Mouse (Mus musculus) MN1 (cell line): ENCODE results near the gene Mras.

Experiments
- DNase-seq: peaks from one replicate; pipeline ENCODE4 v3.0.0-alpha.2; 2016; ENCODE audit warnings: low spot score

Mras gene

GRCm38 (mm10) chr9:99411785-99412184, 25.4 kb downstream of the Mras start:
- DNase-seq = no peak

DNA sequence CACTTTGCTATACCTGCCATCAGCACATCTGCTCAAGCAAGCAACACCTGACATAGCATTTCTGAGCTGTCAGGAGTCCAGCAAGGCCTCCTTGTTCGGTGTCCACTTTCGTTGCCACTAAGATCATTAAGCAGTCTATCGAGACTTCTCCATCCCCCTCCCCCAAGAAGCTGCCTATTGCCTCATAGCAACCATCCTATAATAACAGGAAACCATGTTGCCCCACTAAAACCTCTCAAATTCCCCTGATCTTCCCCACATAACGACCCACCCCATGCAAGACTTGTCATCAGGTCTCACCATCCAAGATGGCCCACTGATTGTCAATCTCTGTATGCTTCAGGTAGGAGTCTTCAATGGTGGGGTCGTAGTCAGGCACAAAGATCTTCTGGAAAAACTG, 26.1 kb downstream of the Mras start:
- DNase-seq = no peak

DNA sequence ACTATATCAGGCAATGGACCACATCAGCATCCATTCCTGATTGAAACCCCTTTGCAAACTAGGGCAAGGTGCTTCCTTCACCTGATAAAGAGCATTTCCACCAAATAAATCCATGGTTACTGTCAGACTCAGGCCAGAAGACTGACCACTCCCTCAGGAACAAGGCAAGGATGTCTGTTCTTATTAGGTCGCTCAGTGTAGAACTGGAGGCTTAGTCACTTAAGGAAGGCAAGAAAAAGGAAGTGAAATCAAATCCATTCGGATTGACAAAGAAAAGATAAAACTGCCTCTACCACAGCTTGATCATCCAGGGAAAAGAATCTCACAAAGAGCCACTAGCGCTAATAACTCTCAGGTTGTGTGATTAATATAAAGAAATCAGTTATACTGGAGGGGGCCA, 27.9 kb downstream of the Mras start:
- no peak for DNase-seq

- DNase-seq = no peak
Measured at GRCm38 (mm10) chr9:99401288-99401974, 35.8 kb downstream of the Mras start.

GRCm38 (mm10) chr9:99400781-99401180, 36.4 kb downstream of the Mras start:
- no peak for DNase-seq

DNA sequence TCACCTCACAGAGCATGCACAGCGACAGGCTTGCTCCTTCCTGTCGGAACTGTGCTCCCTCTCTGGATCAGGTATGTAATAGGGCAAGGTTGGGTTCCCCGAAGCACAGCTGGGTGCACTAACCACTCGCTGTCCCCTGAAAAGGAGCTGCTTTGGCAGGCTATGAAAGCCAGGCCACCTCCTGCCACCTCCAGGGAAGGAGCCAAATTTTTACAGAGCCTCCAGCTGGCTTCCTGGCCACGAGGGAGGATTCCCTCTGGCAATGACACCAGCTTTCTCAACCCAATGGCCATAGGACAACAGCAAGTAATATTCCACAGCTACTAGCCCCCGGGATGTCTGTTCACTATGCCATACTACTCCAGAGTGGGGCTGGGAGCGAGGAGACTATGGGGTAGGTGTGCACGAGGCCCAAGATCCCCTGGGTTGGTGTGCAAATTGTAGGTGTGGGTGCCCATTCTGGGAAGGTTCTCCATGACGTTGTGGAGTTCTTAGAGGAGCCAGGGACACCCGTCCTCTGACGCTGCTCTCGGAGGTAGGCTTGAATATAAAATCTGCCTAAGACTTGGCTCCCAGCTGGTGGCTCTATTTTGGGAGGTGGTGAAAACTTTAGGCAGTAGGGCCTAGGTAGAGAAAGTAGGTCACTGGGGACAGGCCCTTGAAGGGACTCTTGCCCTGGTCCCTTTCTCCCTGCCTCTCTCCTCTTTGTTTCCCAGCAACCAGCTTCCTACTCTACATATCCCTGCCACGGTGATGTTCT, 39.9 kb downstream of the Mras start:
- DNase-seq = no peak

DNA sequence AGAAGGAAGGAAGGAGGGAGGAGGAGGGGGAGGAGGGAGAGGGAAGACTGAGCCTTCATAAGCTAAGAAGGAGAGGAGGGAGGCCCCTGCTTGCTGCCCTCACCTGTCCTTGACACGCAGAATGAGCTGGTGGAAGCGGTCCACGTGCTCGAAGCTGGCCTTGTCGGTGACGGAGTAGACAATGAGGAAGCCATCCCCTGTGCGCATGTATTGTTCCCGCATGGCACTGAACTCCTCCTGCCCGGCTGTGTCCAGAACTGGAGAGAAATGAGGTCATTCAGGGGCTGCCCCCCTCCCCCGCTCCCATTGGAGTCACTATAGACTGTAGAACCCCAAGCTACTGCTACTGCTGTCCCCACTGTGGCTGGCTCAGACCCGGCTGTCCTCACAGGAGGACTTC, 42.8 kb downstream of the Mras start:
- no peak for DNase-seq

- no peak for DNase-seq
Measured at GRCm38 (mm10) chr9:99393146-99393545, 44.0 kb downstream of the Mras start.

DNA sequence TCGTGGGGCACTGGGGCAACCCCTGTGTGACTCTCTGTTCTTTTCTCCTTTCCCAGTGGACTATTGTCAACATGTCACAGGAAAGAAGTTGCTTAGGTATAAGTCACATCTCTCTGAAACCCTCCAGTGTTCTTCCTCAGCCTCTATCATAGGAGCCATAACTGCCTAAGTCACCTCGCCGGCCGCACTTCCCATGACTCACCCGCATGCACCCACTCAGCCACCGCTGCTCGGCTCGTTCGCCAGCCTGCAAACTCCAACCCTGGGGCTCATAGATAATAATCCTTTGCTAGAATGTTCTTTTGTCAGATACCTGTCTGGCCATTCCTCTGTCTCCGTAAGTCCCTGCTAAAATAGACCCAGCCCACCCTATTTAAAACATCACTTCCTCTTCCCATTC, 45.6 kb downstream of the Mras start:
- DNase-seq = no peak

- no peak for DNase-seq
Measured at GRCm38 (mm10) chr9:99390716-99391115, 46.5 kb downstream of the Mras start.

DNA sequence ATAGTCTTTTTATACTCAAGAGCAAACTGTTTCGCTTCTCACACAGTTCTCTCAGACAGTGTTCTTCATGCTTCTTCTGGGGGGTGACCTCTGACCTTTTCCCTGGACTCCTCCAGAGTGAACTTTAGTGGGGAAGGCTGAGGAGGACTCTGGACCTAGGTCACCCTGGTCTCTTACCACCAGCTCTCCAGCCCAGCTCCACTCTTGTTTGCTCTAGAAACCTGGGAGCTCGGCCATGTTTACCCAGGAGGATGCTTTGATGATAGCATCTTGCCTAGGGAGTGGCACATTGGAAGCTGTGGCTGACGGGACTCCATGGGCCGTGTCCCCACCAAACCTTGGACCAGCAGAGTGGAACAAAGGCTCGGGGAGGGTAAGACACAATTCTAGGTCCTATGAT, 47.0 kb downstream of the Mras start:
- DNase-seq = no peak

DNA sequence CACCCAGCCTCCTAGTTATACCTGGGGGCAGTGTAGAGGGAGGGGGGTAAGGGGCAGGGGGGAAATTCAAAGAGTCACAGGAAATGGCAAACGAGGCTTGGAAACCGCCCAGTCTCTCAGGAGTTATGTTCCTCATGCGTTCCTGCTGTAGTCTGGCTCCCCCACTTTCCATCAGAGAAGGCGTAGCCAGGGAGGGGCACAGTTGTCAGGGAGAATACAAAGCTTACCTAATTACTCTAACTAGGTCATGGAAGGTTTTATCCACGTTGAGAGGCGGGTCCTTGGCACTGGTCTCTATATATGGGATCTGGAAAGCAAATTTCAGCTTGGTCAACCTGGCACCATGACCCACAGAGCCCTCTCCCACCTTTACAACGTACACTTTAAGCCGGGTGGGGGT, 47.7 kb downstream of the Mras start:
- no peak for DNase-seq

GRCm38 (mm10) chr9:99388856-99389255, 48.3 kb downstream of the Mras start:
- no peak for DNase-seq

GRCm38 (mm10) chr9:99388078-99388477, 49.1 kb downstream of the Mras start:
- DNase-seq = no peak

DNA sequence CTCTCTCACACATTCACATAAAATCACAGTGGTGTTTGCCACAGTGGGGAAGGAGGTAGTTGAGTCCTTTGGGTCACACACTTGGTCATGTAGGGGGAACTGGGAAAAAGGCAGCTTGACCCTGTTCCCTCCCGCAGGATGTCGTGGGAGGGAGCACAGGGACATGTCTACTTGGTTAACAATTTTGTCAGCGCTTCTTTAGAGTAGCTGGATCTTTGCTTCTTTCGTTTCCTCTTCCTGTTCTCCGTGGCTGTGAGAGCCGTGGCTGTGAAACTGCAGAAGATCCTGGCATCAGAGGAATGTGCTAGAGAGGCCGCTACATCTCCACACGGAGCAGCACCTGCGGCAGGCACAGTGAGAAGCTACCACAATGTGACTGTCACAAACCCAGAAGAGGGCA, 54.6 kb downstream of the Mras start:
- no peak for DNase-seq

GRCm38 (mm10) chr9:99379194-99379593, 58.0 kb downstream of the Mras start:
- DNase-seq = no peak

DNA sequence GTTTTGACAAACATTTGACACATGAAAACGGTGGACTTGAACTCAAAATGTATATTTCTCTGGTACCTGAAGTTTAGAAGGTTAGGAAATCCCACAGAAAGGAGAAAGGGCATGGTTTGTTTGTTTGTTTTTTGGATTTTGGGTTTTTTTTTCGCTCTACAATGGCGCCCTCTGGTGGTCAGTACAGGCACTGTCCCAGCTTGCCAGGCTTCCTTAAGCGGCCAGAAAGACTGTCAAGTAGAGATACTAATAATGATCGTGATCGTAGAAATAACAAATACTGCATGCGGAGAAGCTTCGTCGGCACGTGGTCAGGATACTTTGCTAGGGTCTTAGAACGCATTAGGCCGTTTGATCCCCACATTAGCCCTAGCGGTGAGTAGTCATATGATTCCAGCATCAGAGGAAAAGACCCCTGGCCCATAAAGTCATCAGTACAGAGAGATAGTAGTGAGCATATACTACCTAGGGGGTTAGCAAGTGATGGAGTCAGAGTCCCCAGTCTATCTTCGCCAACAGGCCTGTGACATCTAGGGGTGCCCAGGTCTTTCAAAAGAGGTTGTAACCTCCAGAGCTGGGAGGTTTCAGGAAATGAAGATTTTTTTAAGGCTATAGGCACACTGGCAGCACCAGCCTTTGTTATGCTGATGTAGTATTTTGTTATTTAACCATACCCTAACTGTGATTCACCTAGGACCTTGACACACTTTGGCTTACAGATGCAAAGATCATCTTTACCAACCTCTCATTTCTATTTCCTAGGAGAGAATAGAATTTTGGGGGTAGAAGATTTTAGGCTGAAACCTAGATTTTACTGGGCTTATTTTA, 60.4 kb downstream of the Mras start:
- DNase-seq = peak; percentile 31

DNA sequence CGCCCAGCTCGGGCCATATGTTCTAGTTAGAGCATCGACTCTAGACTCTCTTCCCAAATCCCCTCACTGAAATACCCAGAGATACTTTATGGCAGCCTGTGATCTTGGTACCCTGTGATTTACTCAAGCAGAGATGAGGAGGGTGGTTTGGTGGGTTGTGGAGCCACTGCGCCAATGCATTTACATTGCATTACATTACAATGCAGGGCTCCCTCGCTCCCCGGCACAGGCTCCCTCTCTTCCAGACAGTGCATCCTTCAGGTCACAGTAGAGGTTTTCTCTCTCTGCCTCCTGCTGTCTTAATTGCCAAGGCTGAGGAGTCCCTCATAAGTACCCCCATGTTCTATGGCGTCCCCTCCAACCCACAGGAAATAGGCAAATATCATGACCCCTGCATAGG, 68.8 kb downstream of the Mras start:
- DNase-seq = no peak

GRCm38 (mm10) chr9:99365906-99366305, 71.3 kb downstream of the Mras start:
- DNase-seq = no peak

DNA sequence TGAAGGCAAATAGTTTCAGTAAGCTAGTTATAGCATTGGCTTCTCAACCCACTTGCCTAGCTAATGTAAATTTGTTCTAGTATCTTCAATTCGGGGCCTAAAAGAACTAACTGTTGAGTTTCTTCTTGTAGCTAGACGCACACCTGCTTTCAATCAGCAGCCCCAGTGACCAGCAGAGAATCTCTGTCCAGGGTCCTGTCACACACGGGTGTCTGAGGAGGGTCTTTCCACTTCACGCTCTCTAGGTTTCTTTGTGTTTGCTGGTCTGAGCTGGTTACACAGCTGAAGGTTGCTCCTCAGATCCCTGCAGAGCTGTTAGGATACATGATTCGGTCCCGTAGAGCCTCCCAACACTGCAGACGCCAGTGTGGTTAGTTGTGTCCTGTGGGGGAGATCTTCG, 74.1 kb downstream of the Mras start:
- no peak for DNase-seq

GRCm38 (mm10) chr9:99361946-99362345, 75.2 kb downstream of the Mras start:
- DNase-seq = no peak

DNA sequence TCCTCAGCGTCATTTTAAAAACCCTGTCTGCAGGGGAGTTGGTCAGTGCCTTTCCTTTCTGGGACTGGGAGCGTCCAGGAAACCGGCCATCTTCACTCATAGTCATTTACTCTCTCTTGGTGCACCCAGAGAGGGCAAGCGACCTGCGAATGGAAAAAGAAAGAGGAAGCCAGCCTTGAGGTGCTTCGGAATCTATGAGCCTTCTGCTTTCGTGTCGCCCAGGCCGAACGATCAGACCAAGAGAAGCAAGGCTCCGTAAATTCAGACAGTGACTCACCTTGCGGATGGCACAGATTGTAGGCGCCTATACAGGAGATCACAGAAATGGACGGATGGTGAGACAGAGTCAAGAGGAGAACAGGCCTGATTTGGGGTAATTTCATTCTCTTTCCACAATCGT, 78.2 kb downstream of the Mras start:
- DNase-seq = no peak
